Mouse (Mus musculus) small intestine, adult 2 months (tissue): Measurements from ENCODE around the gene Dab1. TPM values are rescaled to one million over a fixed set of nuclear protein-coding genes. Genes with fewer than 3 reads are reported as not detected.

Experiments used
- H3K27ac ChIP-seq: fragments of 200-500 bp; 2 replicates; pipeline ENCODE4 v1.5.1; 2012; ENCODE audit warnings: low read depth, low read length, control low read depth, inconsistent platforms; ENCODE audit not compliant: insufficient read depth
- H3K27me3 ChIP-seq: fragments of 200-500 bp; 2 replicates; pipeline ENCODE4 v1.6.1; 2012; ENCODE audit warnings: mild to moderate bottlenecking, moderate library complexity, low read length, inconsistent platforms; ENCODE audit not compliant: control insufficient read depth, insufficient read depth
- H3K36me3 ChIP-seq: fragments of 200-500 bp; 2 replicates; pipeline ENCODE4 v1.6.1; 2012; ENCODE audit warnings: mild to moderate bottlenecking, low read length, control low read depth, inconsistent platforms; ENCODE audit not compliant: control insufficient read depth, insufficient read depth
- H3K4me1 ChIP-seq: fragments of 200-500 bp; 2 replicates; pipeline ENCODE4 v1.6.1; 2012; ENCODE audit warnings: low read length, inconsistent platforms, mixed read lengths; ENCODE audit not compliant: control insufficient read depth, insufficient read depth, insufficient read length
- H3K4me3 ChIP-seq: fragments of 200-500 bp; 2 replicates; pipeline ENCODE4 v1.5.1; 2012; ENCODE audit warnings: low read depth, mild to moderate bottlenecking, control low read depth, inconsistent platforms, low read length, moderate library complexity
- CTCF ChIP-seq: fragments of 200-500 bp; IDR thresholded peaks from 2 replicates; pipeline ENCODE4 v1.5.1; 2012; ENCODE audit warnings: low read depth, mild to moderate bottlenecking, control low read depth, inconsistent platforms, low read length, moderate library complexity, mixed read lengths; ENCODE audit not compliant: insufficient replicate concordance, insufficient read length; ENCODE audit errors: extremely low read depth
- POLR2A ChIP-seq: fragments of 200-500 bp; IDR thresholded peaks from 2 replicates; pipeline ENCODE4 v1.6.1; 2012; ENCODE audit warnings: low read depth, mild to moderate bottlenecking, control low read depth, inconsistent platforms, low read length, moderate library complexity
- WGBS: fragments of 180-500 bp; shearing (Covaris S2); methylation state at CpG from one replicate; pipeline ENCODE4 v1.1.7; 2018; 5-methylcytosine and 5-hydroxymethylcytosine counted together
- polyA plus RNA-seq: library from polyadenylated mRNA; depleted of rRNA; stranded (reverse); fragments of >200 nt; gene quantifications from 2 replicates; pipeline ENCODE4 v1.2.3, GENCODE M21; 2012

Dab1 gene
- polyA plus RNA-seq, 1 experiment, result 57.9 TPM

- no peak overlapping the region for H3K4me3 ChIP-seq
- 87% methylated on average over 7 of the region's 7 CpGs for WGBS
- H3K4me1 ChIP-seq, result no peaks in the 10 kb centered on the region
- no peaks in the 10 kb centered on the region for H3K36me3 ChIP-seq
- H3K27ac ChIP-seq, result no peak overlapping the region
- TF ChIP-seq CTCF, result no peak
- TF ChIP-seq POLR2A, result no peak
- no peaks in the 10 kb centered on the region for H3K27me3 ChIP-seq
Measured at GRCm38 (mm10) chr4:104573419-104573818, 954.3 kb downstream of the Dab1 start.

DNA sequence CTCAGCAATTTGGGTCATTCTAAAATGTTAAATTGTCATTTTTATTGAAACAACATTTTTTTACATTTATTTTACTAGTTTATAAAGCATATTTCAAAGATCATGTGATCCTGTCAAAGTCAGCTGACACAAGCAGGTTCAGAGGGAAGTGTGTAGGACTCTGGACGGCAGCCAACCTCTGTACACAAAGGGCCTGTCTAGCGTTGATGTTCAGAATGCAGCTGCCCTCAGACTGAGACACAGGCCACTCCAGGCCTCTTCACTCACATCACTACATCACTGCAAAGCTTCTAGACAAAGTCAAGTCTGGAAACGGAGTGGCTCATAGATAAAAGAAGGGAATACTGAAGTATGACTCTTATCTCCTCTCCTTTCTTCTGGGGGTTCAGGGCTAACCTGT lies 959.2 kb downstream of the Dab1 start:
- Histone ChIP-seq H3K4me3 (no peak overlapping the region), H3K4me1 (no peaks in the 10 kb centered on the region), H3K27ac (no peak overlapping the region), H3K36me3 (no peaks in the 10 kb centered on the region), H3K27me3 (no peaks in the 10 kb centered on the region)
- no peak for TF ChIP-seq POLR2A
- no peak for TF ChIP-seq CTCF
- WGBS, result 17% methylated on average over 3 of the region's 3 CpGs

- H3K36me3 ChIP-seq, result no peaks in the 10 kb centered on the region
- no peak for TF ChIP-seq CTCF
- no peak for TF ChIP-seq POLR2A
- no peak overlapping the region for H3K4me3 ChIP-seq
- H3K27me3 ChIP-seq, result no peaks in the 10 kb centered on the region
- 67% methylated on average over 5 of the region's 5 CpGs for WGBS
- no peaks in the 10 kb centered on the region for H3K4me1 ChIP-seq
- no peak overlapping the region for H3K27ac ChIP-seq
Measured at GRCm38 (mm10) chr4:104579946-104580544, 960.9 kb downstream of the Dab1 start.

GRCm38 (mm10) chr4:104582726-104583125 lies 963.6 kb downstream of the Dab1 start:
- Histone ChIP-seq H3K27me3 (no peaks in the 10 kb centered on the region), H3K4me1 (no peaks in the 10 kb centered on the region), H3K27ac (no peak overlapping the region), H3K36me3 (no peaks in the 10 kb centered on the region), H3K4me3 (no peak overlapping the region)
- TF ChIP-seq POLR2A (no peak), CTCF (no peak)
- 73% methylated on average over 5 of the region's 5 CpGs for WGBS

GRCm38 (mm10) chr4:104587826-104588225 lies 968.7 kb downstream of the Dab1 start:
- 50% methylated on average over 2 of the region's 2 CpGs for WGBS
- TF ChIP-seq POLR2A, result no peak
- no peak for TF ChIP-seq CTCF
- H3K27me3 ChIP-seq, result no peaks in the 10 kb centered on the region
- no peaks in the 10 kb centered on the region for H3K36me3 ChIP-seq
- no peak overlapping the region for H3K4me3 ChIP-seq
- H3K27ac ChIP-seq, result no peak overlapping the region
- H3K4me1 ChIP-seq, result no peaks in the 10 kb centered on the region

DNA sequence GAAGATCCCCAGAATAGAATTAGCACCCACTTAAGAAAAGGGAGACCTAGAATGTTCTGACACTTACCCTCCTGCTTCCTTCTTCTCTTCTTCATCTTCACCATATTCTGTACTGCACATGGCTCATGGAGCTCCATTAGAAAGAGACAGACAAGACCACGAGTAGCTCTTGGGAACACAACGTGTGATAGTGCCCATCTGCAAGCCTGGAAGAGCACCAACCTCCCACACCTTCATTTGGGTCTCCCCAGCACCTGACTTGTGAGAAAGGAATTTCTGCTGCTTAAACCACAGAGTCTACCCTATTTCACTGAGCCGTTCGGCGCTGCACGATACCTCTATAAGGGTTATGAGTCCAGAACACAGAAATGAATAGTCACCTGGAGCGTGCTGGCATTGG lies 977.8 kb downstream of the Dab1 start:
- H3K27ac ChIP-seq, result no peak overlapping the region
- TF ChIP-seq CTCF, result no peak
- TF ChIP-seq POLR2A, result no peak
- H3K4me3 ChIP-seq, result no peak overlapping the region
- H3K36me3 ChIP-seq, result no peaks in the 10 kb centered on the region
- no peaks in the 10 kb centered on the region for H3K27me3 ChIP-seq
- no peaks in the 10 kb centered on the region for H3K4me1 ChIP-seq
- 92% methylated on average over 7 of the region's 7 CpGs for WGBS

DNA sequence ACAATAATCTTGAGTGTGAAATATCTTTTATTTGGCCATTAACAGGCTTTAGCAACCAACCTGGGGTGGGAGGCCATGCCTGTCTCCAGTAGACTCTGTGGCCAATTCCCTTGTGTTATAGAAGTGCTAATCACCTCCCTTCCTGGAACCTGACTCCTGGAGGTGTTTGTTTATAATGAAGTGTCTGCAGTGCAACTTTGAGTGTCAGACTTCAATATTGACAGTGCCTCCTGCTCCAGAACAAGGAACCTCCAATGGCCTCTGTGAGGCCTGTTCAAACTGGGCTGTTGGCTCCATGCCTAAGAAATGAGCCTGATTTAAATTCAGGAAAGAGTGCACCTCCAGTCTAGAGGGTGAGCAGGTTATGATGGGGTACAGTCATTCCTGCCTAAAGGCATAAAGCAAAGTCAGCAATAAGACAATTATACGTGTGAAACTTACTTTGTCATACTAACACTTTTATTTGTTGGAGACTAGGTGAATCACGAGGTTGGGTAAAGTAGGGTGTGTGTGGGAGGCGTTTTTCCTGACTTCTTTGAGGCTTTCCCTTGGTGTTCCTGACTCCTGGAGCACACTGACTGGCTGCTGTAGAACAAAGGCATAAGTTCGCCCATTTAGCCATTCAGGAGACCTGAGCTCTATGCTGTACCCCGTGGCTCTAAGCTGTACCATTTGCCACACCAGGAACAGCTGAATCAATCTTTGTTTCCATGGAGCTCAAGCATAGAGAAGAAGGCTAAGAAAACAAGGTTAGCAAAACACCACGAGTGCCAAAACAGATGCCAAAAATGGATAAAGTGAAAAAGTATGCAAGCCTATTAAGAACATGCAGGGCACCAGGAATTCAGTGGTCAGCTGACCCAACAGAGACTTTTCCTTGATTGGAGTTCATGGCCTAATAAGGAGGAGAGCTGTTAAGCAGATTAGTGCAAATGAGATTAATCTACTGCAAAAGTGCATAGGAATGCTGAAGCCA lies 978.6 kb downstream of the Dab1 start:
- Histone ChIP-seq H3K4me1 (no peaks in the 10 kb centered on the region), H3K36me3 (no peaks in the 10 kb centered on the region)
- TF ChIP-seq POLR2A (no peak), CTCF (no peak)

More for the DNA sequence above, 978.6 kb downstream of the Dab1 start:
- Histone ChIP-seq H3K4me3 (no peak overlapping the region), H3K27me3 (no peaks in the 10 kb centered on the region), H3K27ac (no peak overlapping the region)
- WGBS, result 73% methylated on average over 6 of the region's 6 CpGs
